Mouse (Mus musculus) intestine, embryonic 14.5 days (tissue): ENCODE data around the gene Gm10392. TPM values are rescaled to one million over a fixed set of nuclear protein-coding genes. Genes with fewer than 3 reads are reported as not detected.

ENCODE experiments used
- ATAC-seq: fragments of 200-750 bp; cut with Nextera tagmentation; replicated peaks from 2 replicates; pipeline ENCODE4 v1.8.0; 2017; ENCODE audit warnings: low read depth, moderate number of reproducible peaks, moderate TSS enrichment, moderate library complexity; ENCODE audit not compliant: low FRiP score, low TSS enrichment
- DNase-seq: peaks from one replicate; pipeline ENCODE4 v3.0.0-alpha.2; 2018; ENCODE audit warnings: low spot score
- H3K27ac ChIP-seq: fragments of 300-500 bp; sonication (generic); 2 replicates; pipeline ENCODE4 v1.5.1; 2014; ENCODE audit warnings: low read depth, mild to moderate bottlenecking, control low read depth
- H3K27me3 ChIP-seq: fragments of 300-500 bp; sonication (generic); replicated peaks from 2 replicates; pipeline ENCODE4 v1.6.1; 2014; ENCODE audit warnings: low read length, control low read depth; ENCODE audit not compliant: control insufficient read depth, insufficient read depth
- H3K36me3 ChIP-seq: fragments of 300-500 bp; sonication (generic); 2 replicates; pipeline ENCODE4 v1.6.1; 2014; ENCODE audit warnings: low read length, control low read depth; ENCODE audit not compliant: control insufficient read depth, insufficient read depth
- H3K4me1 ChIP-seq: fragments of 300-500 bp; sonication (generic); replicated peaks from 2 replicates; pipeline ENCODE4 v1.6.1; 2014; ENCODE audit warnings: low read length, control low read depth, mixed read lengths; ENCODE audit not compliant: control insufficient read depth, insufficient read depth
- H3K4me2 ChIP-seq: fragments of 300-500 bp; sonication (generic); 2 replicates; pipeline ENCODE4 v1.6.1; 2014; ENCODE audit warnings: low read length
- H3K4me3 ChIP-seq: fragments of 300-500 bp; sonication (generic); 2 replicates; pipeline ENCODE4 v1.5.1; 2014; ENCODE audit warnings: low read depth, low read length, control low read depth, mixed read lengths
- H3K9ac ChIP-seq: fragments of 300-500 bp; sonication (generic); 2 replicates; pipeline ENCODE4 v1.6.1; 2014; ENCODE audit warnings: mild to moderate bottlenecking, low read length
- H3K9me3 ChIP-seq: fragments of 300-500 bp; sonication (generic); 2 replicates; pipeline ENCODE4 v1.6.1; 2016; ENCODE audit warnings: low read length, control low read depth; ENCODE audit not compliant: control insufficient read depth
- WGBS: fragments of 180-500 bp; shearing (Covaris S2); extraction: QIAGEN DNeasy Blood & Tissue Kit; methylation state at CpG from one replicate; pipeline ENCODE4 v1.1.7; 2014; 5-methylcytosine and 5-hydroxymethylcytosine counted together
- polyA plus RNA-seq: library from polyadenylated mRNA; unstranded; fragments of >200 nt; fragmentation: Nextera tagmentation; extraction: Ambion mirVana; gene quantifications from 2 replicates; pipeline ENCODE4 v1.2.1, GENCODE M21; 2014

Gm10392 gene
- polyA plus RNA-seq, 1 experiment from 2014 or later = not detected

GRCm38 (mm10) chr11:77518051-77518798 lies 773 bp downstream of the Gm10392 start:
- Histone ChIP-seq H3K27me3 (peaks cover 21% of the 10 kb centered on the region), H3K36me3 (no peaks in the 10 kb centered on the region), H3K4me3 (no peak overlapping the region), H3K4me2 (no peak overlapping the region), H3K9ac (no peak overlapping the region), H3K4me1 (peaks cover 15% of the 10 kb centered on the region), H3K9me3 (no peaks in the 10 kb centered on the region), H3K27ac (no peak overlapping the region)
- 80% methylated on average over 27 of the region's 27 CpGs for WGBS
- no peak for ATAC-seq
- DNase-seq = no peak

DNA sequence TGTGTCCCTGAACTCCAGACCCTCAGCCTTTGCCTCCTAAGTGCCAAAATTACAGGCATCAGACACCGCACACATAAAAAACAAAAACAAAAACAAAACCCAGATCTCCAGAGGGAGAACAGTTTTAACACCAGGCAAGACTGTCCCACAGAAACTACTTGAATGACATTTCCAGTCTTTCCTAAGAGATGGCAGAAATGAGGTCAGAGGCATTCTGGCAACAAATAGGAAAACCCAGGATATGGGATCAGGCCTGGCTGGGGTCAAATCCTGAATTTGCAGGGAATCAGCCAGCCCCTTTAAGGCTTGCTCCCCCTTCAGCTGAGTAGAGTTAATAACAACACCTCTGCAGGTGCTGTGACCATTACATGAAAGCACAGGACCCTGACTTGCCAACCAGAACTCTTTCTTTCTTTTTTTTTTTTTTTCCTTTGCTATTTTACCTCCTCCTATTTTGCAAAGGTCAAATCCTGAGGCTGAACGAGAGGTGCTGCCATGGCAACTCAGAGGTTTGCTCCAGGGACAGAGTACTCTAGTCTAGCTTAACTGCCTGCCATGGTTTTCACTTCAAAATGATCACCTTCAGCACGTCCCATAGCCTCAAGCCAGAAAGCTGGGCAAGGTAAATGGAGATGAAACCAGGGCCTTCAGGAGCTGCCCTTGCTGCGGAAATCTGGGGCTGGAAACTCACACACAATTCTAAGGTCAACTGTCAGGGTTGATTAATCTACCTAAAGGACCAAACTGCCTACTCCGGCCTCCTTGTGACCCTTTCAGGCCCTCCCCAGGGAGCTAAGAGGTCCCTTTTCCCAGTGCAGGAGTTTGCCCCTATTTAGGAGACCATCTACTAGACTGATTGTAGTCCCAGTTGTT lies 2.2 kb downstream of the Gm10392 start:
- peaks cover 19% of the 10 kb centered on the region for H3K4me1 ChIP-seq
- H3K4me2 ChIP-seq = no peak overlapping the region
- H3K9me3 ChIP-seq = no peaks in the 10 kb centered on the region
- no peaks in the 10 kb centered on the region for H3K36me3 ChIP-seq
- no peak overlapping the region for H3K4me3 ChIP-seq
- 66% methylated on average over 5 of the region's 5 CpGs for WGBS
- ATAC-seq = no peak
- no peak overlapping the region for H3K27ac ChIP-seq
- peaks cover 21% of the 10 kb centered on the region for H3K27me3 ChIP-seq
- no peak overlapping the region for H3K9ac ChIP-seq
- DNase-seq = no peak

GRCm38 (mm10) chr11:77515637-77516552 lies 3.1 kb downstream of the Gm10392 start, which contains the start of gene Trp53i13:
TSS of gene Trp53i13 (minus strand) at chr11:77515980.
- 6% methylated on average over 39 of the region's 39 CpGs for WGBS
- ATAC-seq = no peak

GRCm38 (mm10) chr11:77514832-77515636 lies 4.0 kb downstream of the Gm10392 start, which contains the start of gene Abhd15:
TSS of gene Abhd15 (plus strand) at chr11:77515121.
- H3K4me3 ChIP-seq = peak within 1 kb of the TSS; percentile 71
- H3K9me3 ChIP-seq = no peaks in the 10 kb centered on the region
- peak within 1 kb of the TSS; percentile 29 for H3K9ac ChIP-seq
- H3K27ac ChIP-seq = no peak within 1 kb of the TSS
- peaks cover 19% of the 10 kb centered on the region for H3K4me1 ChIP-seq
- peak within 1 kb of the TSS; percentile 93 for H3K4me2 ChIP-seq
- ATAC-seq (peak; percentile 45), DNase-seq (peak; percentile 86)
- WGBS = under 1% methylated on average over 66 of the region's 72 CpGs
- H3K27me3 ChIP-seq = peaks cover 21% of the 10 kb centered on the region
- H3K36me3 ChIP-seq = 0 out of 2 replicates have a peak, but pooled peaks cover 2% of the 10 kb centered on the region

More at GRCm38 (mm10) chr11:77515637-77516552, 3.1 kb downstream of the Gm10392 start, which contains the start of gene Trp53i13:
- no peaks in the 10 kb centered on the region for H3K36me3 ChIP-seq
- peak within 1 kb of the TSS; percentile 93 for H3K4me2 ChIP-seq
- H3K9ac ChIP-seq = peak within 1 kb of the TSS; percentile 29
- peaks cover 21% of the 10 kb centered on the region for H3K27me3 ChIP-seq
- H3K9me3 ChIP-seq = no peaks in the 10 kb centered on the region
- H3K4me1 ChIP-seq = peaks cover 19% of the 10 kb centered on the region
- peak within 1 kb of the TSS; percentile 52 for H3K4me3 ChIP-seq
- H3K27ac ChIP-seq = no peak within 1 kb of the TSS
- DNase-seq = no peak

GRCm38 (mm10) chr11:77514281-77514831 lies 4.6 kb downstream of the Gm10392 start:
- ATAC-seq = no peak
- H3K27me3 ChIP-seq = peaks cover 21% of the 10 kb centered on the region
- peaks cover 19% of the 10 kb centered on the region for H3K4me1 ChIP-seq
- 10% methylated on average over 19 of the region's 19 CpGs for WGBS
- no peak for DNase-seq
- H3K27ac ChIP-seq = no peak overlapping the region
- H3K4me3 ChIP-seq = peak overlapping the region; percentile 52
- H3K36me3 ChIP-seq = 0 out of 2 replicates have a peak, but pooled peaks cover 5% of the 10 kb centered on the region
- peak overlapping the region; percentile 93 for H3K4me2 ChIP-seq
- H3K9ac ChIP-seq = peak overlapping the region; percentile 29
- H3K9me3 ChIP-seq = no peaks in the 10 kb centered on the region

- 0 out of 2 replicates have a peak, but pooled peaks have one; percentile 3 for ATAC-seq
- Histone ChIP-seq H3K4me3 (peak overlapping the region; percentile 71), H3K9ac (peak overlapping the region; percentile 23), H3K27me3 (peaks cover 21% of the 10 kb centered on the region), H3K4me2 (peak overlapping the region; percentile 93), H3K27ac (no peak overlapping the region; the same call in 1 of the 2 replicates), H3K9me3 (no peaks in the 10 kb centered on the region), H3K4me1 (peaks cover 19% of the 10 kb centered on the region), H3K36me3 (0 out of 2 replicates have a peak, but pooled peaks cover 11% of the 10 kb centered on the region)
- 14% methylated on average over 10 of the region's 10 CpGs for WGBS
- DNase-seq = no peak
Measured at GRCm38 (mm10) chr11:77513811-77514170, 5.2 kb downstream of the Gm10392 start.
